Comparison of ENCODE assay signal across 11 mouse cellular contexts in the genomic region with DNA sequence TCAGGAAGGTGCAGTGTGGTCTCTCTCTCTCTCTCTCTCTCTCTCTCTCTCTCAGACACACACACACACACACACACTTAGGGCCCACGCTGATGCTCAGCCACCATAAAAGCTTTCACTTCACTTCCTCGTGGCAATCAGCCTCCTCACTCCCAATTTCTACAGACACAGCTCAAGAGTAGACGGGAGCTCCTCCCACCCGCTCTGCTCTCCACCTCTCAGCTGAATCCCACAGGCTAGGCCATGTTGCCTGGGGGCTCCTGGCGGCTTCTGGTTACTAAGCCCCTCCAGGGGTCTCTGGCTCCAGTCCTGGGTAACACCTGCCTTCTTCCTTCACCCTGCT. TPM values are rescaled to one million over a fixed set of nuclear protein-coding genes. Genes with fewer than 3 reads are reported as not detected.
DNase-seq lines count a peak whose midpoint lies in the region; ATAC-seq lines count a peak whose summit lies in the region.
"Had no signal": no experiment of that assay in that cellular context is flagged by ENCODE, and none has a peak within 500 bp of the region (broad histone marks: within the 10 kb centered on the region; RNA-seq: fewer than 3 reads in every experiment).

No protein-coding gene starts in this region.

- H3K36me3 ChIP-seq in forebrain, embryonic 10.5 days (replicated peaks) = no peaks in the 10 kb centered on the region
- H3K36me3 ChIP-seq in forebrain, embryonic 15.5 days = no peaks in the 10 kb centered on the region
- no peaks in the 10 kb centered on the region for H3K36me3 ChIP-seq in lung, embryonic 15.5 days
- no peaks in the 10 kb centered on the region for H3K36me3 ChIP-seq in forebrain, embryonic 14.5 days (ENCODE audit: control insufficient read depth, insufficient read depth, low read length)
- H3K36me3 ChIP-seq: forebrain, embryonic 12.5 days had no signal

- no peak overlapping the region for H3K4me2 ChIP-seq in forebrain, embryonic 15.5 days (replicated peaks)
- no peak overlapping the region for H3K4me2 ChIP-seq in lung, embryonic 15.5 days
- no peak overlapping the region for H3K4me2 ChIP-seq in forebrain, embryonic 14.5 days (ENCODE audit: low read length)
- H3K4me2 ChIP-seq: forebrain, embryonic 12.5 days had no signal

- 48% methylated on average over 5 of the region's 5 CpGs for WGBS in forebrain, embryonic 10.5 days
- WGBS in forebrain, embryonic 15.5 days = 39% methylated on average over 5 of the region's 5 CpGs
- WGBS in lung, embryonic 15.5 days = 37% methylated on average over 5 of the region's 5 CpGs
- WGBS in forebrain, embryonic 14.5 days = 23% methylated on average over 5 of the region's 5 CpGs

- H3K4me1 ChIP-seq in forebrain, embryonic 10.5 days = peaks cover 38% of the 10 kb centered on the region
- no peaks in the 10 kb centered on the region for H3K4me1 ChIP-seq in forebrain, embryonic 15.5 days
- H3K4me1 ChIP-seq in lung, embryonic 15.5 days = peaks cover 18% of the 10 kb centered on the region
- H3K4me1 ChIP-seq in forebrain, embryonic 14.5 days (ENCODE audit: control insufficient read depth, insufficient read depth, low read length) = no peaks in the 10 kb centered on the region

- no peak overlapping the region for H3K9ac ChIP-seq in forebrain, embryonic 15.5 days (replicated peaks)
- H3K9ac ChIP-seq in lung, embryonic 15.5 days = no peak overlapping the region
- H3K9ac ChIP-seq in forebrain, embryonic 14.5 days (ENCODE audit: low read length) = no peak overlapping the region
- H3K9ac ChIP-seq: forebrain, embryonic 12.5 days had no signal

- H3K27ac ChIP-seq in forebrain, embryonic 10.5 days = 0 out of 2 replicates have a peak overlapping the region, but pooled peaks have one; percentile 1
- no peak overlapping the region for H3K27ac ChIP-seq in forebrain, embryonic 15.5 days (replicated peaks)
- H3K27ac ChIP-seq in lung, embryonic 15.5 days = peak overlapping the region; percentile 24; the same call in 1 of the 2 replicates
- no peak overlapping the region for H3K27ac ChIP-seq in forebrain, embryonic 14.5 days (ENCODE audit: low read depth, low read length)
- H3K27ac ChIP-seq: forebrain, embryonic 12.5 days had no signal

- no peak overlapping the region for H3K4me3 ChIP-seq in forebrain, embryonic 10.5 days
- H3K4me3 ChIP-seq in forebrain, embryonic 15.5 days = no peak overlapping the region
- no peak overlapping the region for H3K4me3 ChIP-seq in lung, embryonic 15.5 days
- no peak overlapping the region for H3K4me3 ChIP-seq in forebrain, embryonic 14.5 days (ENCODE audit: low read depth, low read length)
- H3K4me3 ChIP-seq: forebrain, embryonic 12.5 days had no signal

- no peaks in the 10 kb centered on the region for H3K9me3 ChIP-seq in forebrain, embryonic 10.5 days
- H3K9me3 ChIP-seq in forebrain, embryonic 15.5 days = no peaks in the 10 kb centered on the region
- H3K9me3 ChIP-seq in lung, embryonic 15.5 days = no peaks in the 10 kb centered on the region
- no peaks in the 10 kb centered on the region for H3K9me3 ChIP-seq in forebrain, embryonic 14.5 days (replicated peaks; ENCODE audit: control insufficient read depth, low read length)
- H3K9me3 ChIP-seq: forebrain, embryonic 12.5 days had no signal

- no peak for ATAC-seq in forebrain, embryonic 15.5 days (replicated peaks)
- ATAC-seq in lung, embryonic 15.5 days (ENCODE audit: borderline replicate concordance, extremely low read depth, low FRiP score, low TSS enrichment) = no peak
- 0 out of 2 replicates have a peak, but pooled peaks have one; percentile 32 for ATAC-seq in erythroid progenitor cell, adult 5-6 weeks (replicated peaks; ENCODE audit: low FRiP score, poor library complexity, severe bottlenecking)
- peak; percentile 13 for ATAC-seq in megakaryocyte progenitor cell, adult 5-6 weeks (replicated peaks; ENCODE audit: poor library complexity)
- ATAC-seq in forebrain, embryonic 14.5 days = no peak

- DNase-seq in forebrain, embryonic 10.5 days (ENCODE audit: extremely low spot score, low spot score) = no peak
- no peak for DNase-seq in lung, postnatal 14 days
- no peak for DNase-seq in kidney, adult 9 months
- no peak for DNase-seq in forebrain, embryonic 14.5 days (ENCODE audit: low spot score)
- DNase-seq: embryo, embryonic 11 days; right cerebral cortex, adult 18-20 months had no signal

- no peaks in the 10 kb centered on the region for H3K27me3 ChIP-seq in forebrain, embryonic 10.5 days (ENCODE audit: poor library complexity, severe bottlenecking)
- H3K27me3 ChIP-seq in forebrain, embryonic 15.5 days = no peaks in the 10 kb centered on the region
- H3K27me3 ChIP-seq in lung, embryonic 15.5 days = no peaks in the 10 kb centered on the region
- H3K27me3 ChIP-seq in forebrain, embryonic 14.5 days (replicated peaks; ENCODE audit: control insufficient read depth, insufficient read depth, low read length) = no peaks in the 10 kb centered on the region
- H3K27me3 ChIP-seq: forebrain, embryonic 12.5 days had no signal

RNA-seq across cellular contexts. Expression of gene Rgs10, which starts 25.6 kb away (rescaled TPM):
- polyA plus RNA-seq in forebrain, embryonic 10.5 days (2016; fragmentation: Nextera tagmentation; extraction: Ambion mirVana) = 4.8 and 5.9 TPM in 2 replicates
- 21.9 and 22.2 TPM in 2 replicates for polyA plus RNA-seq in forebrain, embryonic 15.5 days (2015; fragmentation: Nextera tagmentation; extraction: Ambion mirVana)
- 35.1 and 36.6 TPM in 2 replicates for polyA plus RNA-seq in lung, embryonic 15.5 days (2015; fragmentation: Nextera tagmentation; extraction: Ambion mirVana)
- 43.2 and 50.1 TPM in 2 replicates for total RNA-seq in erythroid progenitor cell, adult 5-6 weeks (2015; ENCODE audit: low replicate concordance)
- 37.1 and 46.5 TPM in 2 replicates for total RNA-seq in erythroid progenitor cell, adult 5-6 weeks (2017; ENCODE audit: low replicate concordance)
- total RNA-seq in megakaryocyte progenitor cell, adult 5-6 weeks (2015) = 77.0 and 92.7 TPM in 2 replicates
- total RNA-seq in megakaryocyte progenitor cell, adult 5-6 weeks (2017) = 55.4 and 83.3 TPM in 2 replicates
- polyA plus RNA-seq in forebrain, embryonic 14.5 days (2014; fragmentation: Nextera tagmentation; extraction: Ambion mirVana) = 21.8 and 22.5 TPM in 2 replicates

Comparison
In these comparisons a context has a peak if more than half of its experiments do, and no peak if none do; other contexts are left out.
1. H3K27ac ChIP-seq: peak in forebrain, embryonic 10.5 days (single experiment) and lung, embryonic 15.5 days (single experiment); none in forebrain, embryonic 15.5 days (single experiment) and forebrain, embryonic 14.5 days (single experiment).
2. ATAC-seq: peak in erythroid progenitor cell, adult 5-6 weeks (single experiment) and megakaryocyte progenitor cell, adult 5-6 weeks (single experiment); none in forebrain, embryonic 15.5 days (single experiment), lung, embryonic 15.5 days (single experiment) and forebrain, embryonic 14.5 days (single experiment).